Mouse (Mus musculus): Measurements from ENCODE around the gene Gm21679.
"Not testable (repeated sequence)": the region's sequence is repeated elsewhere in the genome, so short reads cannot be mapped to it uniquely, and the experiment has no call there.

Gene Gm21679

DNA sequence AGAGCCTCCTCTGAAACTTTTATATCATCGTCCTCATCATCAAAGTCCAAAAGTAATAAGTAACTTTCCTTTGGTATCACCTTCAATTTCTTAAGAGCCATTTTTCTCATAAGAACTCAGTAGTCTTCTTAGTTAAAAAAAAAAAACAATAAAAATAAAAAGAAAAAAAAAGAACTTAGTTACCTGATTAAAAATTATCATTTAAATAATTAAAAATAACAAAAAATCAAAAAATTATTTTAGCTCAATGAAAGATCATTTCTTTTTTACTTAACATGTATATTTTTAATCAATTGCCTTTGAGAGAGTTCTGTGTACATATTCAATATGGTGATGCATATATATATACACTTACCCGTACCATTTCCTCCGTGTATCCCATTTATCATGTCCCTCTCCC lies at the start of gene Gm21679:
TSS of gene Gm21679 (minus strand) at position 101 of the 400 bp plus-strand sequence.
- DNase-seq (ENCODE audit: low spot score): not testable (repeated sequence)

Measured in layer of hippocampus, adult 11-12 months (tissue).